Mouse (Mus musculus) E14TG2a.4 (cell line): ENCODE data around the gene Etfbkmt.
A peak's percentile ranks its signal among the peaks of the same experiment; 100 is the strongest.
"Not testable (repeated sequence)": the region's sequence is repeated elsewhere in the genome, so short reads cannot be mapped to it uniquely, and the experiment has no call there.

Experiments used
- H3K27me3 ChIP-seq: 2 replicates; pipeline ENCODE4 v1.6.1; 2014; ENCODE audit warnings: low read length, control low read depth; ENCODE audit not compliant: insufficient read depth
- H3K36me3 ChIP-seq: 2 replicates; pipeline ENCODE4 v1.6.1; 2014; ENCODE audit warnings: low read length, control low read depth; ENCODE audit not compliant: insufficient read depth
- H3K4me1 ChIP-seq: replicated peaks from 2 replicates; pipeline ENCODE4 v1.6.1; 2014; ENCODE audit warnings: low read depth, low read length, control low read depth
- H3K4me3 ChIP-seq: replicated peaks from 2 replicates; pipeline ENCODE4 v1.5.1; 2014; ENCODE audit warnings: mild to moderate bottlenecking, low read length
- H3K9me3 ChIP-seq: 2 replicates; pipeline ENCODE4 v1.6.1; 2014; ENCODE audit warnings: low read length, control low read depth
- CTCF ChIP-seq: conservative IDR thresholded peaks from 2 replicates; pipeline ENCODE4 v1.5.1; 2014; ENCODE audit warnings: low read length
- NANOG ChIP-seq: IDR thresholded peaks from 2 replicates; pipeline ENCODE4 v1.6.1; 2014; ENCODE audit warnings: borderline replicate concordance, low read length, mixed read lengths
- POU5F1 ChIP-seq: IDR thresholded peaks from 2 replicates; pipeline ENCODE4 v1.6.1; 2014; ENCODE audit warnings: low read length, borderline replicate concordance

The Etfbkmt gene

GRCm38 (mm10) chr6:149123042-149123441 is 16.6 kb upstream of the Etfbkmt start:
- H3K27me3 ChIP-seq: no peaks in the 10 kb centered on the region
- TF ChIP-seq CTCF (no peak), NANOG (no peak), POU5F1 (no peak)

GRCm38 (mm10) chr6:149126675-149127074 is 13.0 kb upstream of the Etfbkmt start:
- Histone ChIP-seq H3K27me3 (no peaks in the 10 kb centered on the region), H3K9me3 (no peaks in the 10 kb centered on the region), H3K4me3 (no peak overlapping the region), H3K4me1 (peaks cover 46% of the 10 kb centered on the region), H3K36me3 (no peaks in the 10 kb centered on the region)
- TF ChIP-seq CTCF (peak; percentile 70), NANOG (no peak)

More at GRCm38 (mm10) chr6:149123042-149123441, 16.6 kb upstream of the Etfbkmt start:
- H3K9me3 ChIP-seq: no peaks in the 10 kb centered on the region
- no peaks in the 10 kb centered on the region for H3K36me3 ChIP-seq
- peaks cover 32% of the 10 kb centered on the region for H3K4me1 ChIP-seq
- no peak overlapping the region for H3K4me3 ChIP-seq

GRCm38 (mm10) chr6:149129870-149130269 is 9.8 kb upstream of the Etfbkmt start, which contains the start of gene Gm10203:
TSS of gene Gm10203 (plus strand) at chr6:149130170.
- H3K27me3 ChIP-seq, H3K9me3 ChIP-seq, H3K36me3 ChIP-seq: not testable (repeated sequence)
- 0 out of 2 replicates have a peak within 1 kb of the TSS, but pooled peaks have one; percentile 24 for H3K4me3 ChIP-seq
- H3K4me1 ChIP-seq: peaks cover 66% of the 10 kb centered on the region

- no peaks in the 10 kb centered on the region for H3K36me3 ChIP-seq
- H3K4me1 ChIP-seq: peaks cover 78% of the 10 kb centered on the region
- H3K27me3 ChIP-seq: no peaks in the 10 kb centered on the region
- H3K4me3 ChIP-seq: no peak overlapping the region
- TF ChIP-seq POU5F1 (peak; percentile 78), CTCF (0 out of 2 replicates have a peak, but pooled peaks have one; percentile 4), NANOG (peak; percentile 100)
- no peaks in the 10 kb centered on the region for H3K9me3 ChIP-seq
Observed at GRCm38 (mm10) chr6:149131111-149131510, 8.5 kb upstream of the Etfbkmt start.

- no peaks in the 10 kb centered on the region for H3K9me3 ChIP-seq
- H3K4me1 ChIP-seq: peaks cover 90% of the 10 kb centered on the region
- H3K27me3 ChIP-seq: no peaks in the 10 kb centered on the region
- no peak overlapping the region for H3K4me3 ChIP-seq
- H3K36me3 ChIP-seq: no peaks in the 10 kb centered on the region
- TF ChIP-seq CTCF (peak; percentile 40), POU5F1 (no peak), NANOG (no peak)
Observed at GRCm38 (mm10) chr6:149132311-149133077, 7.2 kb upstream of the Etfbkmt start.

DNA sequence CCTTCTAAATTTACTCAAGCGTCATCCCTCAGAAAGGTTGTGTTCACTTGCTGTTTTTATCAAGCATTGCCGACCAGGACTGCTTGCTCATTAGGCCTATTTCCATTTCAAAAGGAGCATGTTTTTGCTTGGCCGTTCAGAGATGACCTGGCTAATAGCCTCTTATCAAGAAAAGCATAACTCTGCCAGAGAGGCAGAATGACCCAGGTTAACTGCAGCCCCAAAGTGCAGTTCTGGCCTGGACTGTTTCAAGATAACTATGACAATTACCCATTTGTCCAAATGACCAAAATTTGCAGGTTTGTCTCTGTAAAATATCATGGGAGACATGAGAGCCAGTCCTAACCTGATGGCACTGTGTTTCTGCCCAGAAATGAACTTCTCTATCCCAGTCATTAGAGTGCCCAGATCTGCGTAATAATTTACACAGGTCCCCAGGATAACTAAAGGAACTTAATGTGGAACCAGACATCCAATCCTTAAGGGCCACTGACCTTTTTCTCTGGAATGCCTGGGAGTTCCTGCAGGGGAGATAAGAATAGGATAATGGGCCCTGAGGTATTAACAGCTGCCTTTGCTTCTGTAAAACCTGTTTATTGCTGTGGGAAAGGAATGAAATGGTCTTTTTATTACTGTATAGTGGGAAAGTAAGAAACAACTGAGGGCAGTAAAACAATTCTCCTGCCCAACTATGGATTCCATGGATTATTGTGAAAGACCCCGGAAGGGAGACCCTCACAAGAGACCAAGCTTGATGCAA is 5.1 kb upstream of the Etfbkmt start:
- Histone ChIP-seq H3K4me3 (no peak overlapping the region), H3K36me3 (no peaks in the 10 kb centered on the region), H3K4me1 (peaks cover 91% of the 10 kb centered on the region), H3K27me3 (no peaks in the 10 kb centered on the region), H3K9me3 (no peaks in the 10 kb centered on the region)
- TF ChIP-seq NANOG: no peak
- TF ChIP-seq CTCF: no peak
- no peak for TF ChIP-seq POU5F1

DNA sequence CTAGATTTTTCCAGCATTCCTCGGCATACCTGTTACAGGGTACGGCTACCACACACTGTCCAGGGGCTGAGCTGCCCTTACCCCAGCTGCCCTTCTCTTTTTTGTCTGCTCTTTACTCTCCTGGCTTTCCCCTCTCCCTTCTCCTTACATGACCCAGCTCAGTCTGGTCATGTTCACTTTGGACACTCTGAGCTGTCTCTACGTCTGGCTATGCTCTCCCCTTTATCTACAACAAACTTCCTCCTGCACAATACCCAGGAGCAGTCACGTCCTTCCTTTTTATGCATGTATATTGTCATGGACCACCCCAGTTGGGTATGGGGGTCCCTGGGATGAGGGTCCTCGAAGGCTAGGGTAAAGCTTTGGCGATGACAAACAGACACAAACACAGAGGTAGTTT is 4.0 kb upstream of the Etfbkmt start:
- Histone ChIP-seq H3K9me3 (no peaks in the 10 kb centered on the region), H3K36me3 (no peaks in the 10 kb centered on the region), H3K4me1 (peaks cover 84% of the 10 kb centered on the region), H3K4me3 (no peak overlapping the region), H3K27me3 (no peaks in the 10 kb centered on the region)
- TF ChIP-seq POU5F1 (no peak), NANOG (no peak), CTCF (no peak)

DNA sequence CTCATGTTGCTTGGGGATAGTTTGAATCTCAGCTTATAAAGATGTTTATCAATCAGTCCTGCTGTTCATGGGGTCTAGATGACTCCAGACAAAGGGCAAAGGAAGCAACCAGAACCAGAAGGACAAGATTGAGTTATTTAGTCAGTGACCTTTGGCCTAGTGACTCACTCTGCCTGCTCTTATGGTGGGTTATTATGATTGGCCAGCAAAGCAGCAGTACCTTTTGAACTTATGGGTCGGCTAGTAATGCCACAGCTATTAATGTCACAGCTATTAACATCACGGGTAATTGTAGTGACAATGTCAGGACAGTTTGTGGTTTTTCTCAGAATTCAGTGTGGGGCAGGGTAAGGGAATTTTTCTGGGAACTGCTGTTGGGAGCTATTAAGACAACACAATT is 1.7 kb upstream of the Etfbkmt start:
- TF ChIP-seq POU5F1 (no peak), CTCF (no peak), NANOG (no peak)
- H3K4me1 ChIP-seq: peaks cover 80% of the 10 kb centered on the region
- H3K4me3 ChIP-seq: no peak overlapping the region
- H3K36me3 ChIP-seq: peaks cover 3% of the 10 kb centered on the region; the same call in 1 of the 2 replicates
- no peaks in the 10 kb centered on the region for H3K9me3 ChIP-seq
- no peaks in the 10 kb centered on the region for H3K27me3 ChIP-seq

DNA sequence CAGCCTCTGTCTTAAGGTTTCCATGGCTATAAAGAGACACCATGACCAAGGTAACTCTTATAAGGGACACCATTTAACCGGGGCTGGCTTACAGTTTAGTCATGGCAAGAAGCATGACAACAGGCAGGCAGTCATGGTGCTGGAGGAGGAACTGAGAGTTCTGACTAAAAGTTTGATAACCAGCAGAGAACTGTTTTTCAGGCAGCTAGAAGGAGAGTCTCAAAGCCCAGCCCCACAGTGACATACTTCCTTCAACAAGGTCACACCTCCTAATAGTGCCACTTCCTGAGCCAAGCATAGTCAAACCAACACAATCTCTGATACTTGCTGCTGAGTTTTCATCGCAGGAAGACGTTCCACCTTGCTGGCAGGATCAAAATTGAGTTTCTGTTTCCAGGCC is 638 bp upstream of the Etfbkmt start:
- Histone ChIP-seq H3K9me3 (no peaks in the 10 kb centered on the region), H3K27me3 (no peaks in the 10 kb centered on the region), H3K36me3 (peaks cover 11% of the 10 kb centered on the region), H3K4me1 (peaks cover 74% of the 10 kb centered on the region), H3K4me3 (no peak overlapping the region)
- TF ChIP-seq POU5F1 (no peak), NANOG (no peak), CTCF (no peak)
